Mouse (Mus musculus) myocyte (in vitro differentiated cells): ENCODE measurements at regions not wholly inside any gene's neighbourhood (a gene's known extent, or its start where the extent isn't known, plus 50 kb on each side); places are given as distances from the start of the nearest gene placed in this dataset.

Experiments
- H3K27me3 ChIP-seq: one replicate; pipeline ENCODE4 v1.6.1; 2011; ENCODE audit not compliant: control insufficient read depth, insufficient read depth, insufficient read length
- H3K36me3 ChIP-seq: one replicate; pipeline ENCODE4 v1.6.1; 2011; ENCODE audit not compliant: control insufficient read depth, insufficient read depth
- H3K4me2 ChIP-seq: one replicate; pipeline ENCODE4 v1.6.1; 2011; ENCODE audit warnings: low read depth, control low read depth
- H3K4me3 ChIP-seq: one replicate; pipeline ENCODE4 v1.5.1; 2011; ENCODE audit warnings: mild to moderate bottlenecking, control low read depth, moderate library complexity
- H3K79me2 ChIP-seq: one replicate; pipeline ENCODE4 v1.6.1; 2011; ENCODE audit not compliant: control insufficient read depth, insufficient read depth
- H3ac ChIP-seq: one replicate; pipeline ENCODE4 v1.6.1; 2011; ENCODE audit not compliant: control insufficient read depth, insufficient read length
- CEBPB ChIP-seq: IDR thresholded peaks from 2 replicates; pipeline ENCODE4 v1.6.1; 2011; ENCODE audit warnings: mild to moderate bottlenecking, moderate library complexity; ENCODE audit not compliant: poor library complexity, insufficient read depth, severe bottlenecking
- E2F4 ChIP-seq: IDR thresholded peaks from one replicate; pipeline ENCODE4 v1.6.1; 2011; ENCODE audit warnings: mild to moderate bottlenecking, control low read depth, moderate library complexity; ENCODE audit not compliant: insufficient read depth
- MAX ChIP-seq: IDR thresholded peaks from one replicate; pipeline ENCODE4 v1.6.1; 2011; ENCODE audit warnings: low read depth, mild to moderate bottlenecking, control low read depth
- MYOD1 ChIP-seq, 3 experiments: IDR thresholded peaks; one replicate each; pipeline ENCODE4 v1.6.1; 2011; ENCODE audit warnings: control low read depth in 2 of 3, low read depth in 2 of 3, mild to moderate bottlenecking in 2 of 3, moderate library complexity in 1 of 3; ENCODE audit not compliant: insufficient read length in 2 of 3, control insufficient read depth in 1 of 3
- MYOG ChIP-seq, 3 experiments: IDR thresholded peaks; one replicate each; pipeline ENCODE4 v1.6.1; 2011; ENCODE audit warnings: control low read depth in 2 of 3, low read depth in 2 of 3, mild to moderate bottlenecking in 2 of 3; ENCODE audit not compliant: insufficient read length in 2 of 3, control insufficient read depth in 1 of 3, insufficient read depth in 1 of 3
- POLR2A ChIP-seq: IDR thresholded peaks from one replicate; pipeline ENCODE4 v1.6.1; 2011; ENCODE audit warnings: low read depth, mild to moderate bottlenecking, control low read depth, moderate library complexity; ENCODE audit not compliant: insufficient read length
- POLR2AphosphoS2 ChIP-seq: IDR thresholded peaks from one replicate; pipeline ENCODE4 v1.6.1; 2011; ENCODE audit warnings: low read depth, control low read depth; ENCODE audit not compliant: insufficient read length
- REST ChIP-seq: IDR thresholded peaks from one replicate; pipeline ENCODE4 v1.6.1; 2011; ENCODE audit warnings: mild to moderate bottlenecking, control low read depth, moderate library complexity; ENCODE audit not compliant: insufficient read depth, insufficient read length
- SRF ChIP-seq: IDR thresholded peaks from one replicate; pipeline ENCODE4 v1.6.1; 2011; ENCODE audit warnings: low read depth; ENCODE audit not compliant: control insufficient read depth, insufficient read length
- TCF12 ChIP-seq: IDR thresholded peaks from one replicate; pipeline ENCODE4 v1.6.1; 2011; ENCODE audit warnings: mild to moderate bottlenecking, control low read depth; ENCODE audit not compliant: poor library complexity, insufficient read depth, severe bottlenecking
- TCF3 ChIP-seq: IDR thresholded peaks from one replicate; pipeline ENCODE4 v1.6.1; 2011; ENCODE audit warnings: low read depth, control low read depth; ENCODE audit not compliant: insufficient read length
- USF1 ChIP-seq: IDR thresholded peaks from one replicate; pipeline ENCODE4 v1.6.1; 2011; ENCODE audit warnings: low read depth, mild to moderate bottlenecking, control low read depth, moderate library complexity

GRCm38 (mm10) chr1:185695394-185695793 lies 240.7 kb downstream of the Slc30a10 start:
- TF ChIP-seq POLR2AphosphoS2 (no peak), SRF (no peak), CEBPB (no peak), POLR2A (no peak), MAX (no peak), USF1 (no peak), E2F4 (no peak), MYOD1 (IDR thresholded peaks at IDR 0.05; ENCODE audit: control insufficient read depth in 1 of 3, insufficient read length in 2 of 3, low read depth in 2 of 3) (no peak), MYOG (IDR thresholded peaks at IDR 0.05; ENCODE audit: control insufficient read depth in 1 of 3, insufficient read depth in 1 of 3, insufficient read length in 2 of 3, low read depth in 2 of 3) (no peak), TCF3 (no peak), REST (no peak), TCF12 (no peak)
- no peaks in the 10 kb centered on the region for H3K79me2 ChIP-seq
- no peaks in the 10 kb centered on the region for H3K27me3 ChIP-seq
- H3K36me3 ChIP-seq = no peaks in the 10 kb centered on the region
- H3K4me2 ChIP-seq = no peak overlapping the region
- H3K4me3 ChIP-seq = no peak overlapping the region
- H3ac ChIP-seq = no peak overlapping the region

GRCm38 (mm10) chr1:185699758-185700157 lies 245.1 kb downstream of the Slc30a10 start:
- H3K27me3 ChIP-seq = no peaks in the 10 kb centered on the region
- no peak overlapping the region for H3K4me2 ChIP-seq
- H3K4me3 ChIP-seq = no peak overlapping the region
- H3K79me2 ChIP-seq = no peaks in the 10 kb centered on the region
- no peaks in the 10 kb centered on the region for H3K36me3 ChIP-seq
- peak in 1 of 3 experiments; percentile 6 for TF ChIP-seq MYOD1 (IDR thresholded peaks at IDR 0.05; ENCODE audit: control insufficient read depth in 1 of 3, insufficient read length in 2 of 3, low read depth in 2 of 3)
- no peak for TF ChIP-seq POLR2A
- no peak for TF ChIP-seq MAX
- no peak for TF ChIP-seq E2F4
- no peak for TF ChIP-seq TCF3
- H3ac ChIP-seq = no peak overlapping the region

DNA sequence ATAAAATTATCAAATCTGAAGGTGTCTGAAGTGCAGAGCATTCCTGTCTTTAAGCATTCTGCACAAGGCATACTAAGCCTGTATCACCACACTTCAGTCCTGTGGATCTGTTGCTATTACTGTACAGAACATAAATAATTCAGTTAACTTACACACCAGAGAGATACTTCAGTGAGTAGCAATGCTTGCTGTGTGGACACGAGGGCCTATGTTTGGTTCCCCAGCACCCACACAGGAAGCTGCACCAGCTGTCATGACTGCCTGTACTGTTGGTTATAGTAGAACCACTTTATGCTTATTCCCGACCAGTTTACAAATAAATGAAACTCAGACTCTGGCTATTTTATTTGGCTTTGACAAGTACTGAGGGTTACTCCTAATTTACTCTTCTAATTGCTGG lies 271.7 kb downstream of the Slc30a10 start:
- Histone ChIP-seq H3K79me2 (no peaks in the 10 kb centered on the region), H3K36me3 (no peaks in the 10 kb centered on the region), H3K4me2 (no peak overlapping the region), H3K4me3 (no peak overlapping the region), H3K27me3 (no peaks in the 10 kb centered on the region), H3ac (no peak overlapping the region)
- TF ChIP-seq REST (no peak), SRF (no peak), MYOD1 (IDR thresholded peaks at IDR 0.05; ENCODE audit: control insufficient read depth in 1 of 3, insufficient read length in 2 of 3, low read depth in 2 of 3) (peak in 1 of 3 experiments; percentile 42), TCF3 (no peak), E2F4 (no peak), POLR2A (no peak)

DNA sequence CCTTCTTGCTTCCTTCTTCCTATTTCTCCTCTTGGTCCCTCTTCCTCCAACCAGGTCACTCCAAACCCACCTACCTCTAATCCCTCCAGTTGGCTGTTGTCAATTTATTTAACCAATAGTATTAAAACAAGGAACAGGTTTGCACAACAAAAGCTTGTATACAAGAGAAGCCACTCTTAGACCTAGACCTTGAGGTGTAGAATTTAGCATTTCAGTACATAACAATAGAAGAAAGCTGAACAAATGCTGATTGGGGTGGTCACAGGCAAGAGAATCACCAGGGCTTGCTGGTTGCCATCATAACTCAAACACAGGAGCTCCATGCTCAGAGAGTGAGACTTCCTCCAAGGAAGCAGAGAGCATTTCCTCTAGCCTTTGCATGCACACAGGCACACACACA lies 272.2 kb downstream of the Slc30a10 start:
- TF ChIP-seq E2F4 (no peak), TCF3 (no peak), MYOD1 (IDR thresholded peaks at IDR 0.05; ENCODE audit: control insufficient read depth in 1 of 3, insufficient read length in 2 of 3, low read depth in 2 of 3) (no peak), MAX (no peak), TCF12 (no peak), MYOG (IDR thresholded peaks at IDR 0.05; ENCODE audit: control insufficient read depth in 1 of 3, insufficient read depth in 1 of 3, insufficient read length in 2 of 3, low read depth in 2 of 3) (no peak), REST (no peak), SRF (no peak), POLR2AphosphoS2 (no peak), USF1 (no peak), POLR2A (no peak), CEBPB (no peak)
- H3K4me2 ChIP-seq = no peak overlapping the region
- H3K79me2 ChIP-seq = no peaks in the 10 kb centered on the region
- H3K4me3 ChIP-seq = no peak overlapping the region
- no peaks in the 10 kb centered on the region for H3K36me3 ChIP-seq
- no peak overlapping the region for H3ac ChIP-seq
- H3K27me3 ChIP-seq = no peaks in the 10 kb centered on the region

DNA sequence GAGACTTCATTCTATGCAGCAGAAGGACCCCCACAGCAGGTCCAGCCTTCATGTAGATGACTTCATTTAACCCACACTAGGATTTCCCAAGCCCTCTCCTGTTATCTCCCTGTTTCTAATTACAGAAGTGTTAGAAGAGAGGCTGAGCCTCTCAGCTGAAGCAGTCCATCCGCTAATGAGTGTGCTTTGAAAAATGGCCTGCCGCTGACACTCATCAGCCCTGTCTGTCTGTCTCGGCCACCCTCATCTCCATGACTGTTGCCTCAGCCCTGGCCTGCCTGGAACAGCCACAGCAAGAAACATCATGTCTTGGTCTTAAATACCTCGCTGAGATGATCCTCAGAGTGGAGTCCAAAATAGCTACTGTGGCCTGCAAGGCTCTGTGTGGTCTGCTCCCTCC lies 273.1 kb downstream of the Slc30a10 start:
- no peaks in the 10 kb centered on the region for H3K27me3 ChIP-seq
- H3K79me2 ChIP-seq = no peaks in the 10 kb centered on the region
- no peaks in the 10 kb centered on the region for H3K36me3 ChIP-seq
- H3K4me2 ChIP-seq = no peak overlapping the region
- H3K4me3 ChIP-seq = no peak overlapping the region
- no peak for TF ChIP-seq MAX
- peak; percentile 19 for TF ChIP-seq POLR2A
- no peak overlapping the region for H3ac ChIP-seq
